In genomic region chr1:139276619-139277320, GRCm38 (mm10) we compare ENCODE assay signal across 15 mouse cellular contexts.
A peak's percentile ranks its signal among the peaks of the same experiment; 100 is the strongest.
DNase-seq lines count a peak whose midpoint lies in the region; ATAC-seq and TF ChIP-seq lines count a peak whose summit lies in the region.
"Had no signal": no experiment of that assay in that cellular context is flagged by ENCODE, and none has a peak within 500 bp of the region (broad histone marks: within the 10 kb centered on the region; RNA-seq: fewer than 3 reads in every experiment).

No protein-coding gene starts in this region.

- no peaks in the 10 kb centered on the region for H3K4me1 ChIP-seq in CH12.LX (ENCODE audit: control insufficient read depth in 1 of 2, insufficient read depth in 2 of 2)
- peaks cover 5% of the 10 kb centered on the region for H3K4me1 ChIP-seq in G1E (ENCODE audit: insufficient read depth, low read depth, low read length)
- H3K4me1 ChIP-seq in liver, embryonic 14.5 days (replicated peaks; ENCODE audit: control insufficient read depth in 2 of 2, insufficient read depth in 2 of 2, low read length in 1 of 2), result peaks cover 3 to 5% of the 10 kb centered on the region in 2 experiments; a peak in 2 of 4 replicates
- H3K4me1 ChIP-seq: heart, embryonic 15.5 days; kidney, embryonic 15.5 days; lung, embryonic 15.5 days; neural tube, embryonic 13.5 days had no signal

- H3K27ac ChIP-seq in CH12.LX (ENCODE audit: insufficient read depth, low read depth), result no peak overlapping the region
- H3K27ac ChIP-seq in liver, embryonic 14.5 days, result peak overlapping the region; percentile 69
- H3K27ac ChIP-seq: heart, embryonic 15.5 days; kidney, embryonic 15.5 days; lung, embryonic 15.5 days; neural tube, embryonic 13.5 days had no signal

- H3K9ac ChIP-seq in CH12.LX (ENCODE audit: insufficient read depth, low read depth), result no peak overlapping the region
- no peak overlapping the region for H3K9ac ChIP-seq in liver, embryonic 14.5 days (replicated peaks)
- H3K9ac ChIP-seq: heart, embryonic 15.5 days; kidney, embryonic 15.5 days; lung, embryonic 15.5 days; neural tube, embryonic 13.5 days had no signal

- TF ChIP-seq RAD21 in CH12.LX (IDR thresholded peaks at IDR 0.05; ENCODE audit: low read depth, low read length), result no peak

- ATAC-seq in G1E (ENCODE audit: extremely low read depth, insufficient number of reproducible peaks, low FRiP score, poor library complexity, severe bottlenecking), result peak; percentile 89
- peak; percentile 32; the same call in 1 of the 2 replicates for ATAC-seq in common myeloid progenitor, adult 5-6 weeks (replicated peaks; ENCODE audit: low read depth, poor library complexity, severe bottlenecking)
- ATAC-seq in liver, embryonic 14.5 days (ENCODE audit: insufficient read depth), result peak; percentile 97

- no peaks in the 10 kb centered on the region for H3K27me3 ChIP-seq in CH12.LX (replicated peaks)
- no peaks in the 10 kb centered on the region for H3K27me3 ChIP-seq in G1E (ENCODE audit: insufficient read depth, low read length)
- no peaks in the 10 kb centered on the region for H3K27me3 ChIP-seq in liver, embryonic 14.5 days (ENCODE audit: control insufficient read depth, insufficient read depth, low read length)
- H3K27me3 ChIP-seq: heart, embryonic 15.5 days; kidney, embryonic 15.5 days; lung, embryonic 15.5 days; neural tube, embryonic 13.5 days had no signal

- 45% methylated on average over 4 of the region's 4 CpGs for WGBS in liver, embryonic 14.5 days (ENCODE audit: insufficient replicate concordance)

- H3K79me2 ChIP-seq in CH12.LX (replicated peaks; ENCODE audit: control insufficient read depth, extremely low read depth, insufficient read depth, poor library complexity, severe bottlenecking), result no peaks in the 10 kb centered on the region

- peak; percentile 35 for DNase-seq in CH12.LX (ENCODE audit: extremely low read depth)
- DNase-seq in G1E (ENCODE audit: low spot score), result no peak
- DNase-seq in liver, embryonic 14.5 days (ENCODE audit: low read depth in 3 of 3, low spot score in 3 of 3), result peak; percentile 63 to 67 (median 64)
- DNase-seq in gastrocnemius, postnatal 14 days, result no peak
- no peak for DNase-seq in lung, postnatal 25 days (ENCODE audit: low spot score)
- no peak for DNase-seq in urinary bladder, postnatal 36 days (ENCODE audit: low spot score in 2 of 2)
- DNase-seq: cerebellum, adult 2 months; gastrocnemius, postnatal 25 days; right cerebral cortex, postnatal 4 days had no signal

- no peaks in the 10 kb centered on the region for H3K36me3 ChIP-seq in CH12.LX (replicated peaks in 1 of 2; ENCODE audit: control insufficient read depth in 1 of 2, insufficient read depth in 1 of 2, low read length in 1 of 2)
- no peaks in the 10 kb centered on the region for H3K36me3 ChIP-seq in G1E (replicated peaks)
- no peaks in the 10 kb centered on the region for H3K36me3 ChIP-seq in liver, embryonic 14.5 days (replicated peaks; ENCODE audit: control insufficient read depth, insufficient read depth, low read depth)
- H3K36me3 ChIP-seq: heart, embryonic 15.5 days; kidney, embryonic 15.5 days; lung, embryonic 15.5 days; neural tube, embryonic 13.5 days had no signal

- intact Hi-C loops in gastrocnemius, postnatal 14 days (cut with DNase I; ENCODE audit: low total_unique reads), result no loop called here

- TF ChIP-seq EP300 in CH12.LX (IDR thresholded peaks at IDR 0.05; ENCODE audit: low read length), result no peak
- TF ChIP-seq EP300 in liver, embryonic 14.5 days (IDR thresholded peaks at IDR 0.05; ENCODE audit: low read depth), result no peak

- dilution Hi-C loops in CH12.LX (cut with MboI; ENCODE audit: extremely low pct_ligation_motif_present, extremely low pct_unique_long_range_greater_than_20kb, low sequenced_read_pairs), result no loop called here

- H3K4me3 ChIP-seq in CH12.LX (replicated peaks in 1 of 3; ENCODE audit: low read depth in 2 of 3, low read length in 2 of 3, poor library complexity in 1 of 3) (no peak overlapping the region), G1E (ENCODE audit: low read depth, low read length) (no peak overlapping the region)
- no peak overlapping the region for H3K4me3 ChIP-seq in liver, embryonic 14.5 days (ENCODE audit: insufficient read depth in 1 of 2, low read depth in 2 of 2, low read length in 2 of 2)
- H3K4me3 ChIP-seq: erythroblast, embryonic 14.5 days; heart, embryonic 15.5 days; kidney, embryonic 15.5 days; lung, embryonic 15.5 days; neural tube, embryonic 13.5 days had no signal

- TF ChIP-seq POLR2A in CH12.LX (IDR thresholded peaks at IDR 0.05; ENCODE audit: low read depth, low read length), result no peak

- in situ Hi-C loops in CH12.LX (cut with MboI; ENCODE audit: low pct_ligation_motif_present, low pct_unique_long_range_greater_than_20kb, low sequenced_read_pairs), result no loop called here

- H3K9me3 ChIP-seq in CH12.LX (replicated peaks; ENCODE audit: low read length) (no peaks in the 10 kb centered on the region), G1E (replicated peaks) (no peaks in the 10 kb centered on the region)
- no peaks in the 10 kb centered on the region for H3K9me3 ChIP-seq in liver, embryonic 14.5 days (ENCODE audit: control insufficient read depth, low read length)
- H3K9me3 ChIP-seq: heart, embryonic 15.5 days; kidney, embryonic 15.5 days; lung, embryonic 15.5 days; neural tube, embryonic 13.5 days had no signal

- H3K4me2 ChIP-seq in CH12.LX (ENCODE audit: insufficient read depth, low read depth, poor library complexity, severe bottlenecking), result no peak overlapping the region
- peak overlapping the region; percentile 28 for H3K4me2 ChIP-seq in liver, embryonic 14.5 days (ENCODE audit: low read depth)
- H3K4me2 ChIP-seq: heart, embryonic 15.5 days; kidney, embryonic 15.5 days; lung, embryonic 15.5 days; neural tube, embryonic 13.5 days had no signal

- TF ChIP-seq CTCF in CH12.LX (conservative IDR thresholded peaks at IDR 0.05 in 1 of 2, IDR thresholded peaks at IDR 0.05 in 1 of 2; ENCODE audit: low read depth in 2 of 2, low read length in 2 of 2) (no peak), G1E (IDR thresholded peaks at IDR 0.05; ENCODE audit: low read depth, low read length) (no peak)
- no peak for TF ChIP-seq CTCF in liver, embryonic 14.5 days (IDR thresholded peaks at IDR 0.05; ENCODE audit: low read depth)

TF ChIP-seq in CH12.LX, 34 proteins besides CTCF, POLR2A, EP300 and RAD21:
- TF ChIP-seq SIN3A (IDR thresholded peaks at IDR 0.05; ENCODE audit: low read length), result 0 out of 2 replicates have a peak, but pooled peaks have one; percentile 23
- no peak for TF ChIP-seq PAX5 (IDR thresholded peaks at IDR 0.05; ENCODE audit: low read length)
- no peak for TF ChIP-seq E2F4 (IDR thresholded peaks at IDR 0.05; ENCODE audit: insufficient replicate concordance, low read depth, low read length)
- TF ChIP-seq MAFK (IDR thresholded peaks at IDR 0.05; ENCODE audit: insufficient replicate concordance, low read length), result peak; percentile 87
TF ChIP-seq in CH12.LX: peak in this region for 2.

Comparison
In these comparisons a context has a peak if more than half of its experiments do, and no peak if none do; other contexts are left out.
1. DNase-seq: peak in CH12.LX (single experiment) and liver, embryonic 14.5 days (3 of 3); none in G1E (single experiment), gastrocnemius, postnatal 14 days (single experiment), lung, postnatal 25 days (single experiment) and urinary bladder, postnatal 36 days (0 of 2).
2. ATAC-seq: peak in every context shown above with its lines; median percentile 97 in liver, embryonic 14.5 days; 89 in G1E; 32 in common myeloid progenitor, adult 5-6 weeks.